Mouse (Mus musculus) olfactory bulb, adult 2 months (tissue): ENCODE results near the gene Ston2.

Experiments used
- CTCF ChIP-seq: fragments of 200-500 bp; IDR thresholded peaks from 2 replicates; pipeline ENCODE4 v1.5.1; 2012; ENCODE audit warnings: low read depth, mild to moderate bottlenecking, low read length, moderate library complexity; ENCODE audit not compliant: insufficient read depth
- POLR2A ChIP-seq: fragments of 200-500 bp; IDR thresholded peaks from 2 replicates; pipeline ENCODE4 v1.6.1; 2012; ENCODE audit warnings: mild to moderate bottlenecking, low read depth, low read length, moderate library complexity; ENCODE audit not compliant: insufficient read depth

DNA sequence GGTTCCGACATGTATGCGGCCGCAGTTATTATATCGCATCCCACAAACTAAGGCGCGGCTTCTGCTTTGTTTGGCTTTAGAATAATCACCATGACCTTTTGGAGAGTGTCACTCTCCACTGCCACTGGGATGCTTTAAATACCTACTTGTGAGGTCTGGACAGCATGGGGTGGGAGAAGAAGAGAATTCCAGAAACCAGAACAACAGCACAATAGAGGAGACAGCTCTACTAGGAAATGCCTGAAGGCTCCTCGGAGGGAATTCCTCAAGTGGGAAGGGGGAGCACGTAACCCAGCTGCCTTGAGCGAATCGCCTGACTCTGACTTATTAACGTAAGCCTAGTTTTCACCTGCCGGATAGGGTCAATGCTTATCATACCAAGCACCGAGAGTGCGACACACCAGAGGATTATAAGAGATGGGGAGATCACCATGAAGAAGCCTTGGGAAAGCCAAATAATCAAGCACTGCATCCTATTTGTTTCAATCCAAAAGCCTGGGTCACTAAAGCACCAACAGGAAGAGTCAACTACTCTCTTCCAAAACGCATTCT lies 104.6 kb downstream of the Ston2 start:
- TF ChIP-seq CTCF (no peak), POLR2A (no peak)
